In the genomic region with DNA sequence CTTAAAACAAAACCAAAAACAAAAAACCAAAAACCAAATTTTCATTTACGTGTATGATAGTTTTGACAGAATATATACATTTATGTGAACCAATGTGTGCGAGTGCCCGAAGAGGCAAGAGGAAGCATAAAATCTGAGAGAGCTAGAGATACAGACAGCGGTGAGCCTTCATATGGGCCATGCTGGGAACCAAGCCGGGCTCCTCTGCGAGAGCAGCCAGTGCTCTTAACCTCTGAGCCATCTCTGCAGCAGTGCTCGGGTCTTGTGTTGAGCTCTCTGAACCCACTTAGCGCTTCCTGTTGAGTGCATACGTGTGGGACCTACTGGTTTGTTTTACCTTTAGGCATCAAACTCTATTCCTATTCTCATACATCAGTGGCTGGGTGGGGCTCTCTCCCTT, we compare ENCODE assay signal across 16 mouse cellular contexts. TPM values are rescaled to one million over a fixed set of nuclear protein-coding genes. Genes with fewer than 3 reads are reported as not detected.
DNase-seq lines count a peak whose midpoint lies in the region; ATAC-seq and TF ChIP-seq lines count a peak whose summit lies in the region.
"Had no signal": no experiment of that assay in that cellular context is flagged by ENCODE, and none has a peak within 500 bp of the region (broad histone marks: within the 10 kb centered on the region; RNA-seq: fewer than 3 reads in every experiment).

No protein-coding gene starts in this region.

- no peaks in the 10 kb centered on the region for H3K9me3 ChIP-seq in liver, postnatal 0 days (ENCODE audit: low read length)
- H3K9me3 ChIP-seq: embryonic facial prominence, embryonic 10.5 days; forebrain, embryonic 15.5 days; heart, embryonic 15.5 days; hindbrain, embryonic 13.5 days; limb, embryonic 10.5 days; liver, embryonic 15.5 days; midbrain, embryonic 15.5 days; neural tube, embryonic 13.5 days had no signal

- no peak for ATAC-seq in liver, postnatal 0 days

- no peak for TF ChIP-seq POLR2A in thymus, adult 2 months (IDR thresholded peaks at IDR 0.05; ENCODE audit: control insufficient read depth, extremely low read depth, insufficient read depth, low read length, poor library complexity)

- H3K27ac ChIP-seq in thymus, adult 2 months (ENCODE audit: control insufficient read depth, insufficient read depth, low read length), result no peak overlapping the region
- no peak overlapping the region for H3K27ac ChIP-seq in liver, postnatal 0 days (ENCODE audit: low read depth)
- H3K27ac ChIP-seq: forebrain, embryonic 15.5 days; heart, embryonic 15.5 days; hindbrain, embryonic 13.5 days; liver, embryonic 15.5 days; macrophage; midbrain, embryonic 15.5 days; neural tube, embryonic 13.5 days had no signal

- H3K27me3 ChIP-seq in thymus, adult 2 months (ENCODE audit: control insufficient read depth, insufficient read depth, low read length), result no peaks in the 10 kb centered on the region
- no peaks in the 10 kb centered on the region for H3K27me3 ChIP-seq in liver, postnatal 0 days (ENCODE audit: insufficient read depth, low read length)
- H3K27me3 ChIP-seq: forebrain, embryonic 15.5 days; heart, embryonic 15.5 days; hindbrain, embryonic 13.5 days; liver, embryonic 15.5 days; midbrain, embryonic 15.5 days; neural tube, embryonic 13.5 days had no signal

- DNase-seq in embryo, embryonic 10.5 days (ENCODE audit: low spot score), result peak; percentile 5
- DNase-seq in embryo, embryonic 10 days (ENCODE audit: low spot score), result no peak
- peak; percentile 2 for DNase-seq in thymus, adult 2 months
- DNase-seq in thymus, postnatal 25 days, result no peak
- peak; percentile 8 for DNase-seq in T-cell, adult 2 months (ENCODE audit: low spot score)
- DNase-seq in gastrocnemius, postnatal 14 days, result no peak
- no peak for DNase-seq in liver, postnatal 0 days

- intact Hi-C loops in gastrocnemius, postnatal 14 days (cut with DNase I; ENCODE audit: low total_unique reads), result no loop called here

- 89% methylated on average over 9 of the region's 9 CpGs for WGBS in thymus, adult 2 months
- 88% methylated on average over 9 of the region's 9 CpGs for WGBS in liver, postnatal 0 days (ENCODE audit: insufficient replicate concordance)

- no peaks in the 10 kb centered on the region for H3K36me3 ChIP-seq in thymus, adult 2 months (ENCODE audit: control insufficient read depth, insufficient read depth, low read length)
- H3K36me3 ChIP-seq in liver, postnatal 0 days (replicated peaks; ENCODE audit: insufficient read depth, low read length), result no peaks in the 10 kb centered on the region
- H3K36me3 ChIP-seq: forebrain, embryonic 15.5 days; heart, embryonic 15.5 days; hindbrain, embryonic 13.5 days; liver, embryonic 15.5 days; midbrain, embryonic 15.5 days; neural tube, embryonic 13.5 days had no signal

- no peak overlapping the region for H3K9ac ChIP-seq in liver, postnatal 0 days (replicated peaks)
- H3K9ac ChIP-seq: forebrain, embryonic 15.5 days; heart, embryonic 15.5 days; midbrain, embryonic 15.5 days; neural tube, embryonic 13.5 days had no signal

- no peak for TF ChIP-seq CTCF in thymus, adult 2 months (IDR thresholded peaks at IDR 0.05; ENCODE audit: borderline replicate concordance, control insufficient read depth, extremely low read depth, insufficient read depth, low read length, poor library complexity)
- no peak for TF ChIP-seq CTCF in liver, postnatal 0 days (IDR thresholded peaks at IDR 0.05; ENCODE audit: low read depth)

- H3K4me1 ChIP-seq in thymus, adult 2 months (replicated peaks; ENCODE audit: control insufficient read depth, insufficient read depth, low read length), result 0 out of 2 replicates have a peak, but pooled peaks cover 2% of the 10 kb centered on the region
- H3K4me1 ChIP-seq in liver, postnatal 0 days (ENCODE audit: insufficient read depth), result peaks cover 6% of the 10 kb centered on the region
- H3K4me1 ChIP-seq: limb, embryonic 10.5 days had no signal

- no peak overlapping the region for H3K4me3 ChIP-seq in thymus, adult 2 months (ENCODE audit: control insufficient read depth, insufficient read depth, low read length)
- H3K4me3 ChIP-seq in liver, postnatal 0 days (ENCODE audit: low read depth, low read length), result no peak overlapping the region

- no peak overlapping the region for H3K4me2 ChIP-seq in liver, postnatal 0 days (ENCODE audit: low read depth, low read length)

- no peak for TF ChIP-seq EP300 in liver, postnatal 0 days (IDR thresholded peaks at IDR 0.05; ENCODE audit: low read depth)

RNA-seq across cellular contexts. Expression of a gene that starts 0.7 kb away (rescaled TPM):
- 46.4 and 78.9 TPM in 2 replicates for polyA plus RNA-seq in thymus, adult 2 months (2012; rRNA removed)
- total RNA-seq in gastrocnemius, postnatal 14 days (2021), result 10 to 100 TPM; 30.0 to 37.1 TPM
- 34.5 and 40.4 TPM in 2 replicates for polyA plus RNA-seq in liver, postnatal 0 days (2015; fragmentation: Nextera tagmentation; extraction: Ambion mirVana)

Comparison
In these comparisons a context has a peak if more than half of its experiments do, and no peak if none do; other contexts are left out.
1. DNase-seq: peak in embryo, embryonic 10.5 days (single experiment), thymus, adult 2 months (single experiment) and T-cell, adult 2 months (single experiment); none in embryo, embryonic 10 days (single experiment), thymus, postnatal 25 days (single experiment), gastrocnemius, postnatal 14 days (single experiment) and liver, postnatal 0 days (single experiment).